Mouse (Mus musculus): ENCODE measurements around the gene Txn1.
A peak's percentile ranks its signal among the peaks of the same experiment; 100 is the strongest.

Txn1 gene

GRCm38 (mm10) chr4:57956029-57956960, at the start of gene Txn1:
Gene Txn1 (minus strand): TSS chr4:57956411.
- peak; percentile 99 for DNase-seq

DNA sequence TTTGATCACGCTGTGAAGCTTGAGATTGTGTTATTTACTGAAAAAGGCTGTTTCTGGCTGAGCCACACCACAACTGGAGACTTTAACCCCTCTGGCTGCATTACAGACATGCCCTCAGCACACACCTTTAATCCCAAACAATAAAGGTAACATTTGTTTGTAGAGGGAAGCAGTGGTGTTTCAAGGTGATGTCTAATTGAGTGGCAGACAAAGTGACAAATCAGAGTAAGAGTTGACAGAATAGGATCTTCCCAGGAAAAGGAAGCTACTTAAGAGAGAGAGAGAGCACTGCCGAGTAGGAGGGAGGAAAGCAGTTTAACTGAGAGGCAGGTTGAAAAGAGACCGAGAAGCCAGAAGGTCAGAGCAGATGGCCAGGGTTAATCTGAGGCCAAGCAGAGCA, 47.3 kb upstream of the Txn1 start:
- no peak for DNase-seq

- no peak for DNase-seq
Observed at GRCm38 (mm10) chr4:57991425-57991824, 35.2 kb upstream of the Txn1 start.

DNA sequence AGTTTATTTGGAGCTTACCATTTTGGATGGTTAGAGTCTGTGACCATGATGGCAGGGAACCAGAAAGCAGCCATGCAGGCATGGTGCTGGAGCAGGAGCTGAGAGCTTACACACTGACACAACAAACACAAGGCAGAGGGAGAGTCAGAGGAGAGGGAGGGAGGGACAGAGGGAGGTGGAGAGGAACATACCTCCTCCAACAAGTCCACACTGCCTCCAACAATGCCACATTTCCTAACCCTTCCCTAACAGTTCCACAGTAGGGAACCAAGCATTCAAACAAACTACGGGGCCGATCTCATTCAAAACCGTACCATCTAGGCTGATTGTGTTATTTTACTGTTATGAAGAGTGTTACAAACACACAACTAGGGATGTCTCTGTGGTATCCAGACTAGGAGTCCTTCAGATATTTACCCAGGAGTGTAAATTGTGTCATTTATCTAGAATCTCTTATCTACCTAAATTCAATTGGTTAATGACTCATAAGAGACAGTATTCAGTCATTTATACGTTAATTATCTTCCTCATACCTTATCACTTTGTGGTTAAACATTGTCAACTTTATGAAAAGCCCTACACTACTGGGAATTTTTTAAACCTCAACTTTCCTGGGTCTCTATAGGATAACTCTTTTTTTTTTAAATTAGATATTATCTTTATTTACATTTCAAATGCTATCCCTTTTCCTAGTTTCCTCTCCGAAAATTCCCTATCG, 18.3 kb upstream of the Txn1 start:
- DNase-seq = no peak

GRCm38 (mm10) chr4:57973592-57974268, 17.5 kb upstream of the Txn1 start:
- DNase-seq = no peak

- DNase-seq = no peak
Observed at GRCm38 (mm10) chr4:57970285-57970684, 14.1 kb upstream of the Txn1 start.

- DNase-seq = peak; percentile 63
Observed at GRCm38 (mm10) chr4:57967195-57967594, 11.0 kb upstream of the Txn1 start.

DNA sequence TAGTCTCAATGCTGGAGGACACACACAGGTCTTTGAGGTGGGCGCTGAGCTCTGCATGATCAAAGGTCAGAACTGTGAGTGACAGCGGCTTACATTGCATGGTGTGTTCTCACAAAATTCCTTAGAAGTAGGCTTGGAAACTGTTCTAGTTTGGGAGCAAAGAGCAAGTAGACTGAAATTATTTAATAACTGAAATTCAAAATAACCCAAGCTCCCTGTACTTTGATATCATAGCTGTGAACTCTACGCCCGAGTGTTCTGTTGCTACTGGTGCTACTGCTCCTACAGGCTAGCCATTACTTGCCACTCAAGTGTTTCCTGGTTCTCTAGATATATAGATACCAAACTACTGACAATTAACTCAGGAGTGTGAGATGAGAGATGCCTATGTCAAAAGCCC, 9.3 kb upstream of the Txn1 start:
- DNase-seq = no peak

DNA sequence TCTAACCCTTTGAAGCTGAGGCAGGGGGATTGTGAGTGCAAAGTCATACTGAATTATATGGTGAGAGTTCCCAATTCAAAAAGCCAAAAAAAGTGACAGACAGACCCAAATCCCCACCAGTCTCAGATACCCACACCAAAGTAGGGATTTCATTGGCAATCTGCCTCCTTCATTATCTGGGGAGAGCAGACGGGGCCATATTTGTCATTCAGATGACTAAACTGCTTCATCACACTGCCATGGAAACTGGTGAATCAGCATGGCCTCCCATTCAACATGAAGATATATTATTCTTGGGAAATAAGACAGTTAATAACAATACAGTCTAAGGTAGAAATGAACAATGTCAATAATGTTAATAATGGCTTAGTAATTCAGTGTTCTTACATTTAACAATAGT, 7.9 kb upstream of the Txn1 start:
- no peak for DNase-seq

DNA sequence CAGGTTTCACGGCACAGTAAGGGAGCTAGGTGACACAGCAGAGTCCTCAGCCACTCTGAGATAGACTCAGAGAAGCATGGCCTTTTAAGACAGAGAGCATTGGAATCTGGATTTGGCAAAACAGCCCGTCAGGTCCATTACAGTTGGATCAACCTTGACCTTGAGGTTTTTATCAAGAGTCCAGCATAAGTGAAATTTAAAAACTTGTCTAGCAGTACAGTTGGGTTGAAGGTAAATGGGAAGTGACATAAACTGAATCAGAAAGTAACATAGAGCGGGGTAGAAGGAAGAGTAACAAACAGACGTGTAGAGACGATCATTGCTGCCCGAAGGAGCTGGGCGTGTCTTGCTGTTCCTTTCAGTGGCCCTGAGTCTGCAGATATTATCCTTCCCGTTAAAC, 2.8 kb upstream of the Txn1 start:
- DNase-seq = no peak

DNA sequence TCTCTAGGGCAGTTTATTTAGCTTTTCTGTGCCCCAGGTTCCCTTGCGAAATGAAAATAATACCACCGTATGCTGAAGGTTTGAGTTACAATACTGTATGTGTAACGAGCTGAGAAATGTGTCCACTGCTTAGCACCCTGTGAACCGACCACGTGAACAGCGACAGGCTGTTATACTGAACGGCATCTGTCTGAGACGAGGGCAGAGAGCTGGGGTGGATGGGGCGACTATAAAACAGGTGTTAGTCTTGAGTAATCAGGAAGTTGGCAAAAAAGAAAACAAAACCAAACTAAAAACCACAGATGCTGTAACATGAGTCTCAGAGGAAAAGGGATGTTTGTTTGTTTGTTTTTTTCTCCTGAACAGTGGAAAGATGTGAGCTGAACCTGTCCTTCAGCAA, 1.9 kb upstream of the Txn1 start:
- no peak for DNase-seq

GRCm38 (mm10) chr4:57957200-57958085, 1.2 kb upstream of the Txn1 start:
- no peak for DNase-seq

DNA sequence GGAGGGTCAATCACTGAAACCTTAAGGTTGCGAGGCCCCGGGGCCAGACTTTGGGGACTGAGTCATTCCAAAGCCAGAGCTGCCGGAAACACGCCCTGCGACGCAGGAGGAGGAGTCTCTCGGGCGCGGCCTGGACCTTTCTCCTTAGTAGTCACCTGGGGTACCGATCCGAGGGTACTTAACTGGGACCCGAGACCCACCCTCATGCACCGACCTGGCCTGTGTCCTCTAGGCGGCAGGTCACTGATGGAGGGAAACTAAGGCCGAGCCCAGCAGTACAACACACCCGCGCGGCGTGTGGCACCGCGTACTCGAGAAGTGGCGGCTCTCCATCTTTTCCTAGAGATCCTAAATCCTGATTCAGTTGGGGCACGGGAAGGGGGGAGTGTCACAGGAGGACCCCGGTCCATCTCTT, 660 bp downstream of the Txn1 start:
- DNase-seq = peak; percentile 88

DNA sequence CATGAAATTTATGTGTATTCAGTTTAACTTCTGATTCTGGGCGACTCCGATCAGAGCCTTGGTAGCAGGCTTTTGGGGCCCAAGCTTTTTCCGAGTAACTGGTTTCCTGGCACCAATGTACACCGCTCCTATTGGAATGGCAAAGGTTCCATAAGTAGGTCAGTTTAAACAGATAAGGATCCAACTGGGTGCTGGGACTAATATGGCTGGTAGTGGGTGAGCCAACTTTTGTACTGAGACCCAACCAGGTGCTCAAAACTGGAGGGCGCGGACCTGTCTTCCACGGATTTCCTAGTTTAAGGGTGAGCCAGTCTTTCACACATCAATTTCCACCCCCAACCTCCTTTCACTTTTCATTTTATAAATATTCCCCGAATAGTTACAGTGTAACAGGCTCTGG, 1.2 kb downstream of the Txn1 start:
- DNase-seq = no peak

- no peak for DNase-seq
Observed at GRCm38 (mm10) chr4:57954580-57954979, 1.6 kb downstream of the Txn1 start.

DNA sequence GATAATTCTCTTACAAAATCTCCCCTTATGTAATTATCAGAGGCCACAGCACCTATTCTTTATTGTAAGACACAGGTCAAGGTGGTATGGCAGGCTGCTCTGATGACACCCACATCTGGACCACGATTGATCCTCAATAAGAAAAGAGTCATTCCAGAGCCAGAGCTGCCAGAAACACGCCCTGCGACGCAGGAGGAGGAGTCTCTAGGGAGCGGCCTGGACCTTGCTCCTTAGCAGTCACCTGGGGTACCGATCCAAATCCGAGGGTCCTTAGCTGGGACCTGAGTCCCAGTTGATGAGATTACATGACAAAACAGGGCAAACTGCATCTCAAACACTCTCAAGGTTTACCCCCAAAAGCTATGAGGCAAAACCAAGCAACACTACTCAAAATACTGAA, 2.4 kb downstream of the Txn1 start:
- DNase-seq = no peak

- DNase-seq = no peak
Observed at GRCm38 (mm10) chr4:57952891-57953290, 3.3 kb downstream of the Txn1 start.

DNA sequence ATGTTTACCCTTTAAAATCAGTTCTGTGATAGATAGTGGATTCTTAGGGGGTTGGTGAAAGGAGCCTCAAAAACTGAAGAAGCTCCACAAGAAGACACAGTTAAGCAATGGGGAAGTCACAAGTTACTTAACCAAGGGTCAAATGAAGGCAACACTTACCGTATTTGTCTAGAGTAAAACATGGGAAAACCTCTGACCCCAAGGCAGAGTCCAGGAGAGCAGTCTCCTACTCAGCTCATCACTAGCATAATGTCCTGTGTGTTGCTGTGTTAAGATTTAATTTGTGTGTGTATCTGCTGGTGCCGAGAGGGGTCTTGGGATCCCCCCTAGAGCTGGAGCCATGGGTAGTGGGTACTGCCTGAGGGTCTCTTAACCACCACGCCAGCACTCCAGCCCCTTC, 3.8 kb downstream of the Txn1 start:
- DNase-seq = no peak

- DNase-seq = no peak
Observed at GRCm38 (mm10) chr4:57949866-57950265, 6.3 kb downstream of the Txn1 start.

DNA sequence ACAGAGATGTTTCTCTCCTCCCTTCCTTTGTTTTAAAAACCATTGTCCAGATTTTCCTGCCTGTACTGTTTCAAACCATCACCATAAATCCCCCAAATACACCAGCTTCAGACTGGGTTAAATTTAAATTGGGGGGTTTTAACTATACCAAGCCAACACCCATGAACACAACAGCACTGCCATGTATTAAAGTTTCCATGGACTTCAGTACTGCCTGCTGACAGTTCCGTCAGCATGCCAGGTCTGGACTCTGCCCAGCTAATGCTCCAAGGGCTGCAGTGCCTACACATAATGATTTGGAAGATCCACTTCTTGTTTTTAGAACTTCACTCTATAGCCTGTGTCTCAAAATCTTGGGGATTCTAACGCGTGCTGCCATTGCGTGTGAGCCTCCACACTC, 8.7 kb downstream of the Txn1 start:
- no peak for DNase-seq

GRCm38 (mm10) chr4:57947036-57947435, 9.2 kb downstream of the Txn1 start:
- DNase-seq = no peak

DNA sequence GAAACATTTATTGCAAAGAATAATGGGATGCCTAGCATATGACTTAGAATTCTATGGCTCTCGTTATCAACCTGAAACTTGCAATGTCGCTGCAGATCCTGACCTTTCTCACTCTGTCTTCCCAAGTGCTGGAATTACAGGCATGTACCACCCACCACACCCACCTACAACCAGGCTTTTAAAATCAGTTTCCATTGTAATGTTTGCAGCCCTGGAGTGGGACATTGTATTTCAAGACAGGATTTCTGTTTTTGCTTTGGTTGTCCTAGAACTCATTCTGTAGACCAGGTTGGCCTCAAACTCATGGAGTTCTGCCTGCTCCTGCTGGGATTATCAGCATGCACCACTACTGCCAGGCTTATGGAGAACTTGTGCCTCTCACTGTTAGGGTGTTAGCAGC, 13.3 kb downstream of the Txn1 start:
- DNase-seq = no peak

DNA sequence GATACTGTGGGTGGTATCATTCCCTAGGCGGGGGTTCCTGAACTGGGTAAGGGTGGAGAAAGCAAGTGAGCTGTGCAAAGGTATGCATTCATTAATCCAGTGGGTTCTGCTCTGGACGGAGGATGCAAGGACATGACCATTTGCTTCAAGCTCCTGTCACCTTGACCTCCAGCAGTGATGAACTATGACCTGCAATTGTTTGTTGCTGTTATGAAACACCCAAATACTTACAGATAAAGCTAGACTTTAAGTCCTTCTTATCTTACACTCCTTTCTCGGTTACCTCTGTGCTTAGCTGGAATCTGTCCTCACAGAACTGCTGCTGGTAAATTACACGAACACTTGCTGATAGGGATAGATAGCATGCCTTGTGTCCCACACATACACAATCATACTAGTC, 15.6 kb downstream of the Txn1 start:
- DNase-seq = no peak
